Mouse (Mus musculus): ENCODE data around the gene Shank2. TPM values are rescaled to one million over a fixed set of nuclear protein-coding genes. Genes with fewer than 3 reads are reported as not detected.

Shank2 gene
- polyA plus RNA-seq, 1 experiment from 2014 or later: 0.49 TPM

- ATAC-seq (ENCODE audit: insufficient number of reproducible peaks, insufficient read depth, low FRiP score, low read depth): no peak
- Histone ChIP-seq H3K4me2 (ENCODE audit: low read length) (no peak overlapping the region), H3K36me3 (ENCODE audit: control insufficient read depth, insufficient read depth, low read length) (no peaks in the 10 kb centered on the region), H3K27ac (replicated peaks in 1 of 2; ENCODE audit: control insufficient read depth in 1 of 2, insufficient read depth in 1 of 2, low read depth in 2 of 2, low read length in 2 of 2) (no peak overlapping the region), H3K27me3 (ENCODE audit: control insufficient read depth, insufficient read depth, low read length) (peaks cover 15% of the 10 kb centered on the region), H3K9ac (ENCODE audit: low read length) (no peak overlapping the region), H3K9me3 (ENCODE audit: control insufficient read depth, low read length) (no peaks in the 10 kb centered on the region), H3K4me3 (ENCODE audit: control insufficient read depth in 1 of 2, insufficient read depth in 1 of 2, low read depth in 1 of 2, low read length in 2 of 2) (no peak overlapping the region), H3K4me1 (ENCODE audit: control insufficient read depth in 2 of 2, insufficient read depth in 2 of 2, low read length in 2 of 2) (no peaks in the 10 kb centered on the region; a peak in 1 of 4 replicates)
- WGBS: 19% methylated on average over 6 of the region's 6 CpGs
These were observed 179.2 kb downstream of the Shank2 start for GRCm38 (mm10) chr7:144180885-144181284.

GRCm38 (mm10) chr7:144187869-144188430, 186.2 kb downstream of the Shank2 start:
- H3K9me3 ChIP-seq (ENCODE audit: control insufficient read depth, low read length): no peaks in the 10 kb centered on the region
- H3K4me3 ChIP-seq (ENCODE audit: control insufficient read depth in 1 of 2, insufficient read depth in 1 of 2, low read depth in 1 of 2, low read length in 2 of 2): no peak overlapping the region
- H3K27me3 ChIP-seq (ENCODE audit: control insufficient read depth, insufficient read depth, low read length): no peaks in the 10 kb centered on the region; the same call in 1 of the 2 replicates
- no peak for ATAC-seq (ENCODE audit: insufficient number of reproducible peaks, insufficient read depth, low FRiP score, low read depth)
- peaks cover 0 to 2% of the 10 kb centered on the region in 2 experiments; a peak in 1 of 4 replicates for H3K4me1 ChIP-seq (ENCODE audit: control insufficient read depth in 2 of 2, insufficient read depth in 2 of 2, low read length in 2 of 2)
- H3K36me3 ChIP-seq (ENCODE audit: control insufficient read depth, insufficient read depth, low read length): no peaks in the 10 kb centered on the region
- no peak overlapping the region for H3K4me2 ChIP-seq (ENCODE audit: low read length)
- WGBS: 76% methylated on average over 11 of the region's 11 CpGs
- H3K27ac ChIP-seq (replicated peaks in 1 of 2; ENCODE audit: control insufficient read depth in 1 of 2, insufficient read depth in 1 of 2, low read depth in 2 of 2, low read length in 2 of 2): no peak overlapping the region
- no peak overlapping the region for H3K9ac ChIP-seq (ENCODE audit: low read length)

DNA sequence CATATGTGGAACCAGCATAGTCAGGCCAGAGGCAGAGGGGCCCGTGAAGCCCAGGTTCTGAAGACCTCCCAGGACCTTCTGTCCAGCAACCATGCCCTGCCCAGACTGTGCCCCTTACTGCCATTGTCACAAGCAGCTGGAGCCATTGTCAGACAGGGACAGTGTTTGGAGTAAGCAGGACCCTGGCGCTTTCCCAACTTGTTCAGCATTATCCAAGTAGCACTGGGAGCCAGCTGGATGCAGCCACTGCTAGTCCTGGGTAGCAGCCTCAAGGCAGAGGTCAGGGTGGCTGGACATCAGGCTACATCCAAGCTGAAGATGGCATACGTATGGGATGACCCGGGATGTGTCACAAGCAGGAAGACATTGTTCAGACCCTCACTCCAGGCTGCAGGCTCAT, 187.7 kb downstream of the Shank2 start:
- H3K4me1 ChIP-seq (ENCODE audit: control insufficient read depth in 2 of 2, insufficient read depth in 2 of 2, low read length in 2 of 2): peaks cover 0 to 4% of the 10 kb centered on the region in 2 experiments; a peak in 1 of 4 replicates
- 69% methylated on average over 4 of the region's 4 CpGs for whole genome bisulfite sequencing
- no peak overlapping the region for H3K9ac ChIP-seq (ENCODE audit: low read length)
- no peak overlapping the region for H3K4me3 ChIP-seq (ENCODE audit: control insufficient read depth in 1 of 2, insufficient read depth in 1 of 2, low read depth in 1 of 2, low read length in 2 of 2)
- H3K9me3 ChIP-seq (ENCODE audit: control insufficient read depth, low read length): no peaks in the 10 kb centered on the region
- H3K27me3 ChIP-seq (ENCODE audit: control insufficient read depth, insufficient read depth, low read length): no peaks in the 10 kb centered on the region; the same call in 1 of the 2 replicates
- H3K36me3 ChIP-seq (ENCODE audit: control insufficient read depth, insufficient read depth, low read length): no peaks in the 10 kb centered on the region
- H3K4me2 ChIP-seq (ENCODE audit: low read length): no peak overlapping the region
- ATAC-seq (ENCODE audit: insufficient number of reproducible peaks, insufficient read depth, low FRiP score, low read depth): no peak
- no peak overlapping the region for H3K27ac ChIP-seq (replicated peaks in 1 of 2; ENCODE audit: control insufficient read depth in 1 of 2, insufficient read depth in 1 of 2, low read depth in 2 of 2, low read length in 2 of 2)

- Histone ChIP-seq H3K27me3 (ENCODE audit: control insufficient read depth, insufficient read depth, low read length) (no peaks in the 10 kb centered on the region), H3K9me3 (ENCODE audit: control insufficient read depth, low read length) (no peaks in the 10 kb centered on the region), H3K4me2 (ENCODE audit: low read length) (no peak overlapping the region), H3K4me3 (ENCODE audit: control insufficient read depth in 1 of 2, insufficient read depth in 1 of 2, low read depth in 1 of 2, low read length in 2 of 2) (no peak overlapping the region), H3K9ac (ENCODE audit: low read length) (no peak overlapping the region), H3K27ac (replicated peaks in 1 of 2; ENCODE audit: control insufficient read depth in 1 of 2, insufficient read depth in 1 of 2, low read depth in 2 of 2, low read length in 2 of 2) (no peak overlapping the region), H3K4me1 (ENCODE audit: control insufficient read depth in 2 of 2, insufficient read depth in 2 of 2, low read length in 2 of 2) (peaks cover 4 to 8% of the 10 kb centered on the region in 2 experiments; a peak in 3 of 4 replicates), H3K36me3 (ENCODE audit: control insufficient read depth, insufficient read depth, low read length) (no peaks in the 10 kb centered on the region)
- 73% methylated on average over 2 of the region's 2 CpGs for WGBS
- no peak for ATAC-seq (ENCODE audit: insufficient number of reproducible peaks, insufficient read depth, low FRiP score, low read depth)
These were observed 196.8 kb downstream of the Shank2 start for GRCm38 (mm10) chr7:144198491-144198890.

DNA sequence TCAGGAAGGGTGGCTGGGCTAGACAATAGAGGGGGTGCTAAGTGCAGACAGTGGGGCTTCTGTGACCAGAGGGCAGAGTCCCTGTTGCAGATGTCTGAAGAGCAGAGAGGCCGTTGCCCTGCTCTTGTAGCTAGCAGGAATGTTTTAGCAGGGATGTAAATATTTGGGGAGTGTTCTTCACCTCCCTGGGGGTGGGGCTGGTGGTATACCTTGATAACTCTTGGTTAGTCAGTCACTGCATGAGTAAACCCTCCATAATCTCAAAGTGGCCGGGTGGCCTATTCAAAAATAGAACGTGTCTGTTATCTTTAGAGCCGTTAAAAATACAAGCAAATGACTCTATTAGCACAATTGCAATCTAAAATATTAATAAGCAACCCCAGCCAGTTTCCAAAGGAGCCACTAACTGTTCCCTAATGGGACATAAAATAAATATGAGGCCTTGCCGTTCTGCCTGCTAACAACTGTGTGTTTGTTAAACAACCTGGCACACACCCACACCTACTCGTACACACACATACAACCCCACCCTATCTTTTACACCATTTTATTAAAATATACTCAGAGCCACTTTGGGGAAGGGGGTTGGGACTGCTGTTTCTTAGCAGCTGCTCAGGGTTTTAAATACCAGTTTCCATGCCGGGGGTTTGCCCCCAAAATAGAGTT, 200.4 kb downstream of the Shank2 start:
- no peak overlapping the region for H3K27ac ChIP-seq (replicated peaks in 1 of 2; ENCODE audit: control insufficient read depth in 1 of 2, insufficient read depth in 1 of 2, low read depth in 2 of 2, low read length in 2 of 2)
- 48% methylated on average over 7 of the region's 7 CpGs for WGBS
- H3K36me3 ChIP-seq (ENCODE audit: control insufficient read depth, insufficient read depth, low read length): no peaks in the 10 kb centered on the region
- H3K9ac ChIP-seq (ENCODE audit: low read length): no peak overlapping the region
- no peaks in the 10 kb centered on the region; the same call in 1 of the 2 replicates for H3K27me3 ChIP-seq (ENCODE audit: control insufficient read depth, insufficient read depth, low read length)
- H3K4me3 ChIP-seq (ENCODE audit: control insufficient read depth in 1 of 2, insufficient read depth in 1 of 2, low read depth in 1 of 2, low read length in 2 of 2): no peak overlapping the region
- H3K4me2 ChIP-seq (ENCODE audit: low read length): no peak overlapping the region
- H3K9me3 ChIP-seq (ENCODE audit: control insufficient read depth, low read length): no peaks in the 10 kb centered on the region
- no peak for ATAC-seq (ENCODE audit: insufficient number of reproducible peaks, insufficient read depth, low FRiP score, low read depth)
- H3K4me1 ChIP-seq (ENCODE audit: control insufficient read depth in 2 of 2, insufficient read depth in 2 of 2, low read length in 2 of 2): peaks cover 5 to 8% of the 10 kb centered on the region in 2 experiments; a peak in 3 of 4 replicates

DNA sequence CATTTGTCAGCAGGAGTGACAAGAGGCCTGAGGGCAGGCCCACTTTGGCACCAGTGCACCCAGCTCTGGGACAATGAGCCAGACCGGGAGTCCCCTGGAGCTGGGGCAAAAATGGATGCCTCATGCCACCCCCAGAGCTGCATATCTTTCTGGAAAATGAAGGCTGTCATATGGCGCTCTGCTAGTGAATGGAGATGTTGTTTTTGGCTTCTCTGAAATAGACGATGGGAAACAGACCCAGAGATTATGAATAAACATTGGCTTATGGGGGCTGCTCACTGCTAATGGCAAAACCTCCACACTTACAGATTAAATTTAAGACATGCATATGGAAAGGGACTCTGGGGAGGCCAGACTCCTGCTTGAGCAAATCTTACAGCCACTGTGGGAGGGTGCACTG, 202.6 kb downstream of the Shank2 start:
- 41% methylated on average over 3 of the region's 3 CpGs for WGBS
- Histone ChIP-seq H3K4me2 (ENCODE audit: low read length) (no peak overlapping the region), H3K27me3 (ENCODE audit: control insufficient read depth, insufficient read depth, low read length) (no peaks in the 10 kb centered on the region; the same call in 1 of the 2 replicates), H3K4me1 (ENCODE audit: control insufficient read depth in 2 of 2, insufficient read depth in 2 of 2, low read length in 2 of 2) (peaks cover 5 to 8% of the 10 kb centered on the region in 2 experiments; a peak in 3 of 4 replicates), H3K27ac (replicated peaks in 1 of 2; ENCODE audit: control insufficient read depth in 1 of 2, insufficient read depth in 1 of 2, low read depth in 2 of 2, low read length in 2 of 2) (no peak overlapping the region), H3K9me3 (ENCODE audit: control insufficient read depth, low read length) (no peaks in the 10 kb centered on the region), H3K9ac (ENCODE audit: low read length) (no peak overlapping the region), H3K4me3 (ENCODE audit: control insufficient read depth in 1 of 2, insufficient read depth in 1 of 2, low read depth in 1 of 2, low read length in 2 of 2) (no peak overlapping the region), H3K36me3 (ENCODE audit: control insufficient read depth, insufficient read depth, low read length) (no peaks in the 10 kb centered on the region)
- no peak for ATAC-seq (ENCODE audit: insufficient number of reproducible peaks, insufficient read depth, low FRiP score, low read depth)

GRCm38 (mm10) chr7:144205161-144205560, 203.4 kb downstream of the Shank2 start:
- WGBS: 37% methylated on average over 1 of the region's 1 CpGs

More at GRCm38 (mm10) chr7:144205161-144205560, 203.4 kb downstream of the Shank2 start:
- Histone ChIP-seq H3K4me2 (ENCODE audit: low read length) (no peak overlapping the region), H3K4me3 (ENCODE audit: control insufficient read depth in 1 of 2, insufficient read depth in 1 of 2, low read depth in 1 of 2, low read length in 2 of 2) (no peak overlapping the region), H3K27ac (replicated peaks in 1 of 2; ENCODE audit: control insufficient read depth in 1 of 2, insufficient read depth in 1 of 2, low read depth in 2 of 2, low read length in 2 of 2) (no peak overlapping the region), H3K4me1 (ENCODE audit: control insufficient read depth in 2 of 2, insufficient read depth in 2 of 2, low read length in 2 of 2) (peaks cover 5 to 8% of the 10 kb centered on the region in 2 experiments; a peak in 3 of 4 replicates), H3K36me3 (ENCODE audit: control insufficient read depth, insufficient read depth, low read length) (no peaks in the 10 kb centered on the region), H3K9ac (ENCODE audit: low read length) (no peak overlapping the region), H3K9me3 (ENCODE audit: control insufficient read depth, low read length) (no peaks in the 10 kb centered on the region), H3K27me3 (ENCODE audit: control insufficient read depth, insufficient read depth, low read length) (no peaks in the 10 kb centered on the region; the same call in 1 of the 2 replicates)
- ATAC-seq (ENCODE audit: insufficient number of reproducible peaks, insufficient read depth, low FRiP score, low read depth): no peak

Data from heart, embryonic 14.5 days (tissue).